Mouse (Mus musculus): ENCODE data around the gene Plekhh2. TPM values are rescaled to one million over a fixed set of nuclear protein-coding genes. Genes with fewer than 3 reads are reported as not detected.

Plekhh2 gene
- polyA plus RNA-seq, 1 experiment from 2014 or later: 3.8 TPM

DNA sequence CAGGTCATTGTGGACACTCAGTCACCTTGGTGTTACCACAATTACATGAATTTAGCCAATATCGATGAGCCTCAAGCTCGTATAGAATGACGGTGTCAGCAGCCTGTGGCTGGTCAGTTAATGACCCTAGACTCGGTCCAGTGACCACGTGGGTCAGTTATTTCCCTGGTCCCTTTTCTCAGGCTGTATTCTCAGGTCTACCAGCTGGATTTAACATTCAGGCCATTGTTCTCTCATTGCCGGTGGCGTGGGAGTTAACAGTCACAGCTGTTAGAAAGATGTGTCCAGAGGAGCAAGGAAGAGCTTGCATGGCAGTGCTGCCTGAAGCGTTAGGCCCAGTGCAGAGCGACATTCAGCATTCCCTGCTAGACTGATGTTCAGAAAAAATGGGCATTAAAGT lies 72.4 kb downstream of the Plekhh2 start:
- H3K4me1 ChIP-seq: peaks cover 14% of the 10 kb centered on the region
- DNase-seq (ENCODE audit: extremely low spot score, low spot score): peak; percentile 9
- no peak overlapping the region for H3K27ac ChIP-seq
- no peaks in the 10 kb centered on the region for H3K9me3 ChIP-seq
- no peaks in the 10 kb centered on the region for H3K36me3 ChIP-seq (replicated peaks)
- no peak overlapping the region for H3K4me3 ChIP-seq
- 69% methylated on average over 9 of the region's 9 CpGs for WGBS
- no peaks in the 10 kb centered on the region for H3K27me3 ChIP-seq (ENCODE audit: poor library complexity, severe bottlenecking)

DNA sequence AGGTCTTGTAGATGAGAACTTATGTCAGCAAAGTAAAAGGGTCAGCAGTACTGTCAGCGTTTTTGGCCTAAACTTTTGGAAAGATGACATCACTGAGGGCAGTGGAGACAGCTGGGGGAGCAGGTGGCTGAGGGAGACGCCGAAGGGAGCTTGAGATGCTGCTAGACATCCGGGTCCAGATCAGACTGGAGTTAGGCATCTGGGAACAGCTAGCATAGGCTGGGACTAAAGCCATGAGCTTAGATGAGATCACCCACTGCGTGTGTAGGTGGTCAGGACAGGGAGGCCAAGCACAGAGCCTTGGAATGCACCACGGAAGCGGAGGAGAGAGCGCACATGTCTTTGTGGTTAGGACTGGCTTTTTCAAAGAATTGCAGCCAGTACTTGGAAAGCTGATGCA lies 73.4 kb downstream of the Plekhh2 start:
- Histone ChIP-seq H3K4me3 (no peak overlapping the region), H3K36me3 (replicated peaks) (0 out of 2 replicates have a peak, but pooled peaks cover 6% of the 10 kb centered on the region), H3K27ac (no peak overlapping the region), H3K9me3 (no peaks in the 10 kb centered on the region), H3K27me3 (ENCODE audit: poor library complexity, severe bottlenecking) (no peaks in the 10 kb centered on the region), H3K4me1 (peaks cover 14% of the 10 kb centered on the region)
- 84% methylated on average over 8 of the region's 8 CpGs for WGBS
- no peak for DNase-seq (ENCODE audit: extremely low spot score, low spot score)

DNA sequence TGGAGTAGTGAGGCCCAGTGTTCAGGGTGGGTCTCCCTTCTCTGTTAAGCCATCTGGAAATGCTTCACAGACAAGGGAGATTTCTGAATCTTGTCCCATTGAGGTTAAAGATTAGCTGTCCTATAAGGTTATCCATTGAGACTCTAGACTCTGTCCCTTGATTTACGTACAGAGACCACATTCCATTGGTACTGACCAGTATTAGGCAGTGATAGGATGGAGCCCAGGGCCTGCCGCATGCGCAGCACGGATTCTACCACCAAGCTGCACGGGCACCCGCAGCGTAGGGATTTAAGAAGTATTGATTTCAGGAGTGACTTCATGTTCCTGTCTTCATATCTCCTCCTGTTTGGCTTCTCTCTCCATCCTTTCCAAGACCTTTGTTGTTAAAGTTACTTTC lies 78.4 kb downstream of the Plekhh2 start:
- Histone ChIP-seq H3K4me3 (no peak overlapping the region), H3K9me3 (no peaks in the 10 kb centered on the region), H3K4me1 (no peaks in the 10 kb centered on the region), H3K27ac (no peak overlapping the region), H3K36me3 (replicated peaks) (peaks cover 36% of the 10 kb centered on the region), H3K27me3 (ENCODE audit: poor library complexity, severe bottlenecking) (no peaks in the 10 kb centered on the region)
- no peak for DNase-seq (ENCODE audit: extremely low spot score, low spot score)
- 93% methylated on average over 7 of the region's 7 CpGs for WGBS

DNA sequence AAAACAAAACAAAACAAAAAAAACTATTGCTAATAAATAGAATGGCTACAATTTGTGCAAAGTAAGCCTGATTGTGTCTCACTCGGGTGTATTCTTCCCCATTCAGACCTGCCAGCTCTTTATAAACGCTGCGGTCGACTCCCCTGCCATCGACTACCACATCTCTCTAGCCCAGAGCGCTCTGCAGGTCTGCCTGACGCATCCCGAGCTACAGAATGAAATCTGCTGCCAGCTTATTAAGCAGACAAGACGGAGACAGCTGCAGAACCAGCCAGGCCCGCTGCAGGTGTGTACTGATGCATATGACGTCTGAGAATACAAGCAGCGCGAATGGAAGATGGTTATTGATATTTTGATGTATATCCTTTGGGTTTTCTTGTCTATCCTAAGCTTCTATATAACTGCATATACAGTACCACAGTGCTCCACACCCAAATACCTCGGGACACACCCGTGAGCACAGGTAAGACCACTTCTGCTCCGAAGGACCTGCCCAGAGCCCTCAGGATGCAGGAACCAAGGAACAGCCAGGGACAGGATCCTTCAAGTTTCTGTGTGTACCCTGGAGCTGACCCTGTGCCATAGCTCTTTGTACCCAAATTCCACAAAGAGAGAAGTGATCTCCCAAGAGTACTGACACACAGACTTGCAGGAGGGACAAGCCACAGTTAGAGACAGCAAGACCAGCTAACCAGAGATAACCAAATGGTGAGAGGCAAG lies 79.9 kb downstream of the Plekhh2 start:
- no peaks in the 10 kb centered on the region for H3K9me3 ChIP-seq
- H3K27me3 ChIP-seq (ENCODE audit: poor library complexity, severe bottlenecking): no peaks in the 10 kb centered on the region
- DNase-seq (ENCODE audit: extremely low spot score, low spot score): no peak
- WGBS: 91% methylated on average over 16 of the region's 16 CpGs
- H3K36me3 ChIP-seq (replicated peaks): peaks cover 39% of the 10 kb centered on the region
- peaks cover 8% of the 10 kb centered on the region for H3K4me1 ChIP-seq
- no peak overlapping the region for H3K27ac ChIP-seq
- no peak overlapping the region for H3K4me3 ChIP-seq

DNA sequence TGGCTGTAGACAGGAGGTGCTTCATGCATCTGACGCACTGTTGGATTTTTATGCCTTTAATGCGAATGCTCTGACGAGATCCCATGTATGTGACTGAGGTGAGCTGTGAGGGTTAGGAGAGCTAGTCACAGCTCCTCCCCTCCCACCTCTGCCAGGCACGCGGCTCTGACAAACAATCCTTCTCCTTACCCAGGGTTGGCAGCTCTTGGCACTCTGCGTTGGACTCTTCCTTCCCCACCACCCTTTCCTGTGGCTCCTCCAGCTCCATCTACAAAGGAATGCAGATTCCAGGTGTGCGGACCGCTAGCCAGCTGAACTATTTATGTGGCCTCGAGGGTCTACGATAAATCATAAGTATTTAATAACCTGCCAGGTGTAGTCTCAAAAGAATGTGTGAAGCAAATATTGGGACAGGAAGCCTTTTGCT lies 84.3 kb downstream of the Plekhh2 start:
- 64% methylated on average over 10 of the region's 10 CpGs for WGBS
- H3K27ac ChIP-seq: no peak overlapping the region
- DNase-seq (ENCODE audit: extremely low spot score, low spot score): no peak

DNA sequence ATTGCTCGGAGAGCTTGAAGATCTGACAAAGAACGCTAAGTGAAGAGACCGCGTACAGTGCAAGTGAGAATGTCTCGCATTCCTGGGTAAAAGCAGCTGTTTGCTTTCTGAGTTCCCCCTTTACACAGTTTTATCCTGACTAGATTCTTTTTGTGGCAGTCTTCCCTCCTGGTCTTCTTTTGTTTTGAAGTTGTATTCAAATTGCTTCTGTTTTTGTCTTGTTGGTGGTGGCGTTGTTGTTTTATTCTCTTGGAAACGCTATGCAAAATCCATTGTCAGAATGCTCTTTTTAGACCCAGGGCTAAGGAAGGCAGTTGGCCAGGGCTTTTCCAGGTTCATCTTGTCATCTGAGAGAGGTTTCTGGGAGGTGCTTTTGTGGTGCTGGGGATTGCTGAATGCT lies 84.8 kb downstream of the Plekhh2 start:
- Histone ChIP-seq H3K4me1 (peaks cover 16% of the 10 kb centered on the region), H3K27ac (no peak overlapping the region), H3K27me3 (ENCODE audit: poor library complexity, severe bottlenecking) (no peaks in the 10 kb centered on the region), H3K9me3 (no peaks in the 10 kb centered on the region), H3K36me3 (replicated peaks) (peaks cover 26% of the 10 kb centered on the region), H3K4me3 (no peak overlapping the region)
- DNase-seq (ENCODE audit: extremely low spot score, low spot score): no peak
- WGBS: 70% methylated on average over 7 of the region's 7 CpGs

More for the DNA sequence above, 84.3 kb downstream of the Plekhh2 start:
- Histone ChIP-seq H3K4me1 (peaks cover 16% of the 10 kb centered on the region), H3K9me3 (no peaks in the 10 kb centered on the region), H3K27me3 (ENCODE audit: poor library complexity, severe bottlenecking) (no peaks in the 10 kb centered on the region), H3K36me3 (replicated peaks) (peaks cover 29% of the 10 kb centered on the region), H3K4me3 (no peak overlapping the region)

DNA sequence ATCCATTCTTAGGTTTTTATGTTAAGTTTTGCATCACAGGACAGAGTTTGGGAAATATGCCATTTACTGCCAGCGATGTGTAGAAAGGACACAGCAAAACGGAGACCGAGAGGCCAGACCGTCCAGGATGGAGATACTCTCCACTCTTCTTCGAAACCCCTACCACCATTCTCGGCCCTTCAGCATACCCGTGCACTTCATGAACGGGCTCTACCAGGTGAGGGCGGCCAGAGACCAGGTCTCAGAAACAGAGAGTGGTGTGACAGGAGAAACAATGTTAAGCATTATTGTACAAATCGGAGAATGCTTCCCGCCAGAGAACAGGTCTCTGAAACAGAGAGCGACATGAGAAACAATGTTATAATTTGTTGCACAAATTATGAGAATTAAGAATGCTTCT lies 86.2 kb downstream of the Plekhh2 start:
- peaks cover 16% of the 10 kb centered on the region for H3K4me1 ChIP-seq
- no peaks in the 10 kb centered on the region for H3K9me3 ChIP-seq
- DNase-seq (ENCODE audit: extremely low spot score, low spot score): no peak
- no peak overlapping the region for H3K4me3 ChIP-seq
- WGBS: 91% methylated on average over 12 of the region's 12 CpGs
- H3K27me3 ChIP-seq (ENCODE audit: poor library complexity, severe bottlenecking): no peaks in the 10 kb centered on the region
- H3K27ac ChIP-seq: no peak overlapping the region
- H3K36me3 ChIP-seq (replicated peaks): peaks cover 16% of the 10 kb centered on the region

DNA sequence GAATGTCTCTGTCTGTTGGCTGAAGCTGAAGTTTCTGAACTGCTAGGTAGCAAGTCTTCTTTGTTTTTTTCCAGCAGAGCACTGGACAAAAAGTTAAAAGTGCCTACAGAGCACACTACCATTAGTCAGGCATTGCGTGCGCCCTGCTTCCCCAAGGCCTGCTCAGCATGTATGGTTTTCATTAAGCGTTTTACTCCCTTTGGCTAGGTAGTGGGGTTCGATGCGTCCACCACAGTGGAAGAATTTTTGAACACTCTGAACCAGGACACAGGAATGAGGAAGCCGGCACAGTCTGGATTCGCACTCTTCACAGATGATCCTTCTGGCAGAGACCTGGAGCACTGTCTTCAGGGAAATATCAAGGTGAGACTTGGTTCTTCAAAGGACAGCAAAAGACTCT lies 87.2 kb downstream of the Plekhh2 start:
- Histone ChIP-seq H3K4me3 (no peak overlapping the region), H3K9me3 (no peaks in the 10 kb centered on the region), H3K27ac (no peak overlapping the region), H3K4me1 (peaks cover 16% of the 10 kb centered on the region), H3K27me3 (ENCODE audit: poor library complexity, severe bottlenecking) (no peaks in the 10 kb centered on the region), H3K36me3 (replicated peaks) (peaks cover 12% of the 10 kb centered on the region)
- DNase-seq (ENCODE audit: extremely low spot score, low spot score): no peak
- 82% methylated on average over 7 of the region's 7 CpGs for WGBS

DNA sequence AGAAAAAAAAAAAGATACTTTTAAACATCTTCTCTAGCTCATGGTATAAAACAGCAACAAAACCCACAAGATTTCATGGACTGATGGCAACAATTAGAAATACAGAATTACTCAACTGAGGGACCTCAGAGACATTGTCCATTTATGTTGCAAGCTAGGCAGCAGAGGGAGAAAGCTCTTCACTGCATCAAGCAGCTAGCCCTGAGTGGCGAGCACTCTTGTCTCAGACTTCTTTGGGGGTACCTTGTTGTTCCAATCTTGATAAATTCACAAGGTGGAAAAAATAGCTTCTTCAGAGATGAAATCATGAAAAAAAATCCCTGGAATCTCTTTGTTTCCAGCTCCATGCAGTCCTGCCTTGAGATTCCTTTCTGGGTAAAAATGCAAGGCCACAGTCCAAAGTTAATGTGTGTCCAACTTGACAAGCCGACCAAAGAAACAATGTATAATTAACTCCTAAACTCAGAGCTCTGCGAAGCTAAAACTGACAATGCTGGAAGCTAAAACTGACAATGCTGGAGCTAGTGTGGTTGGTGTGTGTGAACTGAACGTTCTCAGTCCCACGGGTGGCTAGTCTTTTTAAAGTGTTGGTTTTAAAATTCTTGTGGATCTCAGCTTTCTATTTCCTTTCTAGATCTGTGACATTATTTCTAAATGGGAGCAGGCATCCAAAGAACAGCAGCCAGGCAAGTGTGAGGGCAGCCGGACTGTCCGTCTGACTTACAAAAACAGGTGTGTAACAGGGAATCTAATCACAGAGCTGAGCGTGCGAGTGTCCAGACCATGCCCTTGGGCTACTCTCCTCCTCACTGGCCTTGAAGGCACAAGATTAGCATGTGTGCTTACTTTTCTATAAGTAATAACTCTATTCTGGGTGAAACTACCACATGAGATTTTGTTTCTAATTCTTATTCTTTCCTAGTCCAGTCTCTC lies 88.6 kb downstream of the Plekhh2 start:
- DNase-seq (ENCODE audit: extremely low spot score, low spot score): no peak
- 79% methylated on average over 9 of the region's 9 CpGs for WGBS

DNA sequence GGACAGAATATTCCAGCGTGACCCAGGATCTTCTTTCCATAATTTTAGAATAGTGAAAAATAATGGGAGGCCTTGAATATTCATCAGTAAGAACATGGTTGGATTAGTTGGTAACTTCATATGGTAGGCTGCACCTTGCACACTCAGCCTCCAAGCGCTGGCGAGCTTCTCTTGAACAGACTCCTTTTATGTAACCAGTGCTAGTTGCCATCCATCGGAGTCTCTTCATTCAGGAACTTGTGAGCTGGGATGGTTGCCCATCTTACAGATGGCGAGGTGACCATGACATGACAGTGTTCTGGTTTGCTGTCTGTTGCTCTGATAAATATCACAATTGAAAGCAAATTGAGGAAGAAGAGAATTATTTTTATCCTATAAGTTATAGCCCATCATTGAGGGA lies 90.1 kb downstream of the Plekhh2 start:
- Histone ChIP-seq H3K4me1 (peaks cover 6% of the 10 kb centered on the region), H3K9me3 (no peaks in the 10 kb centered on the region), H3K27ac (no peak overlapping the region), H3K27me3 (ENCODE audit: poor library complexity, severe bottlenecking) (no peaks in the 10 kb centered on the region), H3K4me3 (no peak overlapping the region), H3K36me3 (replicated peaks) (no peaks in the 10 kb centered on the region)
- no peak for DNase-seq (ENCODE audit: extremely low spot score, low spot score)
- 95% methylated on average over 5 of the region's 5 CpGs for WGBS

More for the DNA sequence above, 88.6 kb downstream of the Plekhh2 start:
- no peak overlapping the region for H3K27ac ChIP-seq
- no peaks in the 10 kb centered on the region for H3K9me3 ChIP-seq
- H3K36me3 ChIP-seq (replicated peaks): 0 out of 2 replicates have a peak, but pooled peaks cover under 1% of the 10 kb centered on the region
- H3K4me1 ChIP-seq: peaks cover 16% of the 10 kb centered on the region
- no peak overlapping the region for H3K4me3 ChIP-seq
- no peaks in the 10 kb centered on the region for H3K27me3 ChIP-seq (ENCODE audit: poor library complexity, severe bottlenecking)

DNA sequence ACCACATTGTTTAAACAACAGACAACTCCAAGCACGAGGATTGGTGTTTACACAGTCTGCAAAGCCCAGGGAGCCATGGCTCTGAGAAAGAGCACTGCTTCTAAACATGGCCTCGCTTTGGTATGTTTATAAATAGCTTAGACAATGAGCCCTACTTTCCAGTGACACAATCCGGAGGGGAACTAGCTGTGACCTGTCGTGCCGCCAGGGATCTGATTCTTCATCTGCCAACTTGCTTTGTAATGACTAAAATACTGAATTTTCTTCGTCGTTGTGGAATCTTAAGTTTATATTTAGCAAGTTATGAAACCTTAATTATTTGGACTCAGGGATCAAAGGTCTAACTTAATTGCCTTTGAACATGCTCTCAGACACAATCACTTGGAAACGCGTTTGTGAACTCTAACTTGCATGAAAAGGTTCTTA lies 91.5 kb downstream of the Plekhh2 start:
- no peaks in the 10 kb centered on the region for H3K9me3 ChIP-seq
- DNase-seq (ENCODE audit: extremely low spot score, low spot score): no peak
- WGBS: 85% methylated on average over 9 of the region's 9 CpGs
- peaks cover 6% of the 10 kb centered on the region; the same call in 1 of the 2 replicates for H3K4me1 ChIP-seq
- H3K27me3 ChIP-seq (ENCODE audit: poor library complexity, severe bottlenecking): no peaks in the 10 kb centered on the region
- no peak overlapping the region for H3K27ac ChIP-seq
- H3K4me3 ChIP-seq: no peak overlapping the region
- no peaks in the 10 kb centered on the region for H3K36me3 ChIP-seq (replicated peaks)

DNA sequence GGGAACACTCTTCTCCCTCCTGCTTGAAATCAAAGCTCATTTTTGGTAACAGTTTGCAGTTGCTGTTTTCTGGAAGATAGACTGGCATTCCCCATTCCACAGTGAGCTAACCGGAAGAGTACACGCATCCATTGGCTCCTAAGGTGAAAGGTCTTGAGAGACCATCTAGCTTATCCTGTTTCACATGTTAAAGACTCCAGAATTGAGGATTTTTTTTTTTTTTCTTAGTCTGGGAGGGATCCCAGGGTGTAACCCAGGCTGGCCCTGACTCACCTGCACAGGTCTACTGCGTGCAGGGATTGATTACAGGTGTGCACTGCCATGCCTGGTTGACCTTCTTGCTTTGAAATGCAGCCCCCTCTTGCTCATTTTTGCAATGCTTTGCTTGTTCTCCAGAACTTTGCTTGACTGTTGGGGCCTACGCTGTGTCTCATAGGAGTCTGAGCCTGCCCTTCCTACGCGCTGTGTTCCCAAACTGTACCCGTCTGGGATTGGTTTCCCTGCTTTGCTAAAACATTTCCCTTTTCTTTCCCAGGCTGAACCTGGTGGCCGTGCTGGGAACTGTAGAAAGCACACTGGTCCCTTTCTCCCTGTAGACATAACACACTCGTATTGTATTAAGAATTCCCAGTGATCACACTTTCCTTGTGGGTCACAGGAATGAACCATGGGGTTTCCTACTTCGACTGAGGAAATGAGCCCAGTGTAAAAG lies 92.2 kb downstream of the Plekhh2 start:
- Histone ChIP-seq H3K27ac (no peak overlapping the region), H3K9me3 (no peaks in the 10 kb centered on the region)
- 95% methylated on average over 10 of the region's 10 CpGs for WGBS

More for the DNA sequence above, 92.2 kb downstream of the Plekhh2 start:
- Histone ChIP-seq H3K36me3 (replicated peaks) (no peaks in the 10 kb centered on the region), H3K4me1 (peaks cover 6% of the 10 kb centered on the region; the same call in 1 of the 2 replicates), H3K4me3 (no peak overlapping the region), H3K27me3 (ENCODE audit: poor library complexity, severe bottlenecking) (no peaks in the 10 kb centered on the region)
- no peak for DNase-seq (ENCODE audit: extremely low spot score, low spot score)

Measured in forebrain, embryonic 10.5 days (tissue).